ENCODE assay signal across 9 mouse cellular contexts in the genomic region with DNA sequence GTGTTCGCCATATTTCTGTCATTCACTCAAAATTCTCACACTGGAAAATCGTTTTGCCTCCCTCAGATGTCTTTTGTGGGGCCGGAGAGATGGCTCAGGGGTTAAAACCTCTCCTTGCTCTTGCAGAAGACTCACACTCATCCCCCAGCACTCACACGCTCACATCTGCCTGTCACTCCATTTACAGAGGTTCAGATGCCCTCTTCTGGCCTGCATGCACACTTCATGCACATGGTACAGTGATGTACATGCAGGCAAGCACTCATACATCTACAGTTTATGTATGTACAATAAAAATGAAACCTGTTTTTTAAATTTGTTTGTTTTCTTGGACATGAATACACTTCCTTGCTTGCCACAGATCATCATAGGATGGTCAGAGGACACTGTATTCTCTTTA. TPM values are rescaled to one million over a fixed set of nuclear protein-coding genes. Genes with fewer than 3 reads are reported as not detected.
A peak's percentile ranks its signal among the peaks of the same experiment; 100 is the strongest.
DNase-seq lines count a peak whose midpoint lies in the region; ATAC-seq and TF ChIP-seq lines count a peak whose summit lies in the region.
"Had no signal": no experiment of that assay in that cellular context is flagged by ENCODE, and none has a peak within 500 bp of the region (broad histone marks: within the 10 kb centered on the region; RNA-seq: fewer than 3 reads in every experiment).

No protein-coding gene starts in this region.

- peaks cover 9% of the 10 kb centered on the region; the same call in 1 of the 2 replicates for H3K27me3 ChIP-seq in G1E (ENCODE audit: insufficient read depth, low read length)

- no peaks in the 10 kb centered on the region for H3K36me3 ChIP-seq in G1E (replicated peaks)

- ATAC-seq in G1E (ENCODE audit: extremely low read depth, insufficient number of reproducible peaks, low FRiP score, poor library complexity, severe bottlenecking): peak; percentile 80

- H3K4me1 ChIP-seq in G1E (ENCODE audit: insufficient read depth, low read depth, low read length): no peaks in the 10 kb centered on the region

- DNase-seq in kidney, postnatal 4 days: peak; percentile 25 to 27
- DNase-seq in kidney, adult 11 months: no peak
- DNase-seq in G1E (ENCODE audit: low spot score): no peak
- peak; percentile 41 for DNase-seq in embryo, embryonic 11 days
- peak; percentile 12 for DNase-seq in naive thymus-derived CD4-positive, alpha-beta T cell, adult 2 months (ENCODE audit: low read depth)
- no peak for DNase-seq in gastrocnemius, postnatal 10 days
- no peak for DNase-seq in cerebellum, adult 11-12 months
- DNase-seq: adrenal gland, adult 2 months had no signal

- no peak overlapping the region for H3K4me3 ChIP-seq in G1E (ENCODE audit: low read depth, low read length)

- H3K9me3 ChIP-seq in G1E (replicated peaks): no peaks in the 10 kb centered on the region

- TF ChIP-seq CTCF in G1E (IDR thresholded peaks at IDR 0.05; ENCODE audit: low read depth, low read length): 0 out of 2 replicates have a peak, but pooled peaks have one; percentile 3

RNA-seq across cellular contexts. Expression of gene Gys2, which starts 3.3 kb away (rescaled TPM):
- not detected in 2 replicates for total RNA-seq in G1E (2014; fragmentation: Nextera tagmentation)
- total RNA-seq in G1E (2017): not detected in 2 replicates
- not detected in 2 replicates for polyA plus RNA-seq in G1E (2012)
- under 1 TPM in 1 of 2 experiments, not detected in 1; 0.16 TPM for total RNA-seq in gastrocnemius, postnatal 10 days (2021)
- total RNA-seq: neutrophil, adult 5-6 weeks had no signal

RNA-seq across cellular contexts. Expression of gene Ldhb, which starts 38.2 kb away (rescaled TPM):
- total RNA-seq in G1E (2014; fragmentation: Nextera tagmentation) (not detected in 2 replicates), G1E (2017) (not detected in 2 replicates)
- 0.09 TPM in 1 of 2 replicates, not detected in the other for polyA plus RNA-seq in G1E (2012)
- total RNA-seq in gastrocnemius, postnatal 10 days (2021): 10 to 100 TPM; 90.6 to 93.5 TPM

RNA-seq across cellular contexts. Expression of gene Spx, which starts 56.4 kb away (rescaled TPM):
- not detected in 2 replicates for total RNA-seq in G1E (2014; fragmentation: Nextera tagmentation)
- total RNA-seq in G1E (2017): 0.11 TPM in 1 of 2 replicates, not detected in the other
- polyA plus RNA-seq in G1E (2012): not detected in 2 replicates
- total RNA-seq in gastrocnemius, postnatal 10 days (2021): not detected

Comparison
In these comparisons a context has a peak if more than half of its experiments do, and no peak if none do; other contexts are left out.
1. DNase-seq: peak in kidney, postnatal 4 days (2 of 2), embryo, embryonic 11 days (single experiment) and naive thymus-derived CD4-positive, alpha-beta T cell, adult 2 months (single experiment); none in kidney, adult 11 months (single experiment), G1E (single experiment), gastrocnemius, postnatal 10 days (single experiment) and cerebellum, adult 11-12 months (single experiment).
2. RNA of gene Ldhb, which starts 38.2 kb away (total RNA-seq): 90.6 to 93.5 TPM in gastrocnemius, postnatal 10 days; not detected in G1E; every median in the first group is over 10 times any median in the second.